Mouse (Mus musculus): ENCODE measurements around the gene Ints14.

GRCm38 (mm10) chr9:64913406-64913805, 47.3 kb upstream of the Ints14 start:
- TF ChIP-seq TAL1 (conservative IDR thresholded peaks at IDR 0.05; ENCODE audit: low read depth, low read length) (no peak), CTCF (IDR thresholded peaks at IDR 0.05; ENCODE audit: low read depth, low read length) (no peak), GATA1 (IDR thresholded peaks at IDR 0.05; ENCODE audit: borderline replicate concordance, low read length) (no peak), GATA2 (IDR thresholded peaks at IDR 0.05; ENCODE audit: borderline replicate concordance, low read depth, low read length) (no peak)

Data from G1E (cell line).